Mouse (Mus musculus): ENCODE results near the gene Wdr12. TPM values are rescaled to one million over a fixed set of nuclear protein-coding genes. Genes with fewer than 3 reads are reported as not detected.

Gene Wdr12
- 0.83 TPM in 1 of 2 replicates, not detected in the other for polyA plus RNA-seq (2012; ENCODE audit: insufficient read depth, low replicate concordance)

GRCm38 (mm10) chr1:60098024-60098781 is at the start of gene Wdr12, which contains the start of gene Carf:
Wdr12 (minus strand) TSS chr1:60098645.
Carf (plus strand) TSS chr1:60098247.
- H3K4me1 ChIP-seq, result peaks cover 22% of the 10 kb centered on the region; the same call in 1 of the 2 replicates
- no peaks in the 10 kb centered on the region for H3K9me3 ChIP-seq
- no peaks in the 10 kb centered on the region for H3K27me3 ChIP-seq (replicated peaks)
- peaks cover 17% of the 10 kb centered on the region for H3K36me3 ChIP-seq (replicated peaks; ENCODE audit: low read length)
- peak within 1 kb of the TSS; percentile 96 for H3K4me3 ChIP-seq (replicated peaks)
- no peak for TF ChIP-seq GATA1 (IDR thresholded peaks at IDR 0.05; ENCODE audit: borderline replicate concordance, low read length)
- TF ChIP-seq FLI1 (IDR thresholded peaks at IDR 0.05; ENCODE audit: low read length), result no peak

- TF ChIP-seq FLI1 (IDR thresholded peaks at IDR 0.05; ENCODE audit: low read length) (no peak), GATA1 (IDR thresholded peaks at IDR 0.05; ENCODE audit: borderline replicate concordance, low read length) (no peak)
- no peaks in the 10 kb centered on the region for H3K9me3 ChIP-seq
- peaks cover 31% of the 10 kb centered on the region for H3K36me3 ChIP-seq (replicated peaks; ENCODE audit: low read length)
- H3K4me1 ChIP-seq, result no peaks in the 10 kb centered on the region
- H3K4me3 ChIP-seq (replicated peaks), result no peak overlapping the region
- H3K27me3 ChIP-seq (replicated peaks), result no peaks in the 10 kb centered on the region
These were observed 38.9 kb upstream of the Wdr12 start for GRCm38 (mm10) chr1:60137346-60137745.

- H3K27me3 ChIP-seq (replicated peaks), result no peaks in the 10 kb centered on the region
- H3K4me1 ChIP-seq, result no peaks in the 10 kb centered on the region
- H3K9me3 ChIP-seq, result no peaks in the 10 kb centered on the region
- TF ChIP-seq GATA1 (IDR thresholded peaks at IDR 0.05; ENCODE audit: borderline replicate concordance, low read length), result no peak
- no peak for TF ChIP-seq FLI1 (IDR thresholded peaks at IDR 0.05; ENCODE audit: low read length)
- H3K36me3 ChIP-seq (replicated peaks; ENCODE audit: low read length), result peaks cover 29% of the 10 kb centered on the region
- no peak overlapping the region for H3K4me3 ChIP-seq (replicated peaks)
These were observed 19.4 kb upstream of the Wdr12 start for GRCm38 (mm10) chr1:60117721-60118455.

- Histone ChIP-seq H3K9me3 (no peaks in the 10 kb centered on the region), H3K27me3 (replicated peaks) (no peaks in the 10 kb centered on the region), H3K4me1 (no peaks in the 10 kb centered on the region; the same call in 1 of the 2 replicates), H3K4me3 (replicated peaks) (no peak overlapping the region), H3K36me3 (replicated peaks; ENCODE audit: low read length) (peaks cover 38% of the 10 kb centered on the region)
- TF ChIP-seq FLI1 (IDR thresholded peaks at IDR 0.05; ENCODE audit: low read length) (no peak), GATA1 (IDR thresholded peaks at IDR 0.05; ENCODE audit: borderline replicate concordance, low read length) (no peak)
These were observed 6.1 kb upstream of the Wdr12 start for GRCm38 (mm10) chr1:60104582-60104981.

GRCm38 (mm10) chr1:60098839-60099238 is 394 bp upstream of the Wdr12 start:
- peaks cover 13% of the 10 kb centered on the region for H3K36me3 ChIP-seq (replicated peaks; ENCODE audit: low read length)
- H3K9me3 ChIP-seq, result no peaks in the 10 kb centered on the region
- H3K4me3 ChIP-seq (replicated peaks), result peak overlapping the region; percentile 96
- no peaks in the 10 kb centered on the region for H3K27me3 ChIP-seq (replicated peaks)
- TF ChIP-seq FLI1 (IDR thresholded peaks at IDR 0.05; ENCODE audit: low read length) (no peak), GATA1 (IDR thresholded peaks at IDR 0.05; ENCODE audit: borderline replicate concordance, low read length) (no peak)
- peaks cover 22% of the 10 kb centered on the region; the same call in 1 of the 2 replicates for H3K4me1 ChIP-seq

GRCm38 (mm10) chr1:60097277-60098023 is 995 bp downstream of the Wdr12 start:
- TF ChIP-seq FLI1 (IDR thresholded peaks at IDR 0.05; ENCODE audit: low read length) (no peak), GATA1 (IDR thresholded peaks at IDR 0.05; ENCODE audit: borderline replicate concordance, low read length) (no peak)
- H3K36me3 ChIP-seq (replicated peaks; ENCODE audit: low read length), result peaks cover 25% of the 10 kb centered on the region
- H3K4me1 ChIP-seq, result peaks cover 22% of the 10 kb centered on the region; the same call in 1 of the 2 replicates
- peak overlapping the region; percentile 96 for H3K4me3 ChIP-seq (replicated peaks)
- H3K27me3 ChIP-seq (replicated peaks), result no peaks in the 10 kb centered on the region
- H3K9me3 ChIP-seq, result no peaks in the 10 kb centered on the region

- H3K27me3 ChIP-seq (replicated peaks), result no peaks in the 10 kb centered on the region
- peaks cover 22% of the 10 kb centered on the region; the same call in 1 of the 2 replicates for H3K4me1 ChIP-seq
- no peak for TF ChIP-seq FLI1 (IDR thresholded peaks at IDR 0.05; ENCODE audit: low read length)
- no peak for TF ChIP-seq GATA1 (IDR thresholded peaks at IDR 0.05; ENCODE audit: borderline replicate concordance, low read length)
- H3K9me3 ChIP-seq, result no peaks in the 10 kb centered on the region
- peak overlapping the region; percentile 96 for H3K4me3 ChIP-seq (replicated peaks)
- peaks cover 31% of the 10 kb centered on the region for H3K36me3 ChIP-seq (replicated peaks; ENCODE audit: low read length)
These were observed 1.7 kb downstream of the Wdr12 start for GRCm38 (mm10) chr1:60096572-60097276.

- no peaks in the 10 kb centered on the region for H3K27me3 ChIP-seq (replicated peaks)
These were observed 22.0 kb downstream of the Wdr12 start for GRCm38 (mm10) chr1:60076411-60076810.

GRCm38 (mm10) chr1:60075590-60075989 is 22.9 kb downstream of the Wdr12 start:
- Histone ChIP-seq H3K36me3 (replicated peaks; ENCODE audit: low read length) (peaks cover 58% of the 10 kb centered on the region), H3K4me3 (replicated peaks) (no peak overlapping the region), H3K4me1 (peaks cover 10% of the 10 kb centered on the region), H3K9me3 (peaks cover 3% of the 10 kb centered on the region; the same call in 1 of the 2 replicates), H3K27me3 (replicated peaks) (no peaks in the 10 kb centered on the region)
- no peak for TF ChIP-seq GATA1 (IDR thresholded peaks at IDR 0.05; ENCODE audit: borderline replicate concordance, low read length)
- no peak for TF ChIP-seq FLI1 (IDR thresholded peaks at IDR 0.05; ENCODE audit: low read length)

More at GRCm38 (mm10) chr1:60076411-60076810, 22.0 kb downstream of the Wdr12 start:
- H3K9me3 ChIP-seq, result no peaks in the 10 kb centered on the region
- TF ChIP-seq GATA1 (IDR thresholded peaks at IDR 0.05; ENCODE audit: borderline replicate concordance, low read length) (no peak), FLI1 (IDR thresholded peaks at IDR 0.05; ENCODE audit: low read length) (no peak)
- peaks cover 65% of the 10 kb centered on the region for H3K36me3 ChIP-seq (replicated peaks; ENCODE audit: low read length)
- peaks cover 6% of the 10 kb centered on the region for H3K4me1 ChIP-seq
- H3K4me3 ChIP-seq (replicated peaks), result no peak overlapping the region
